Mouse (Mus musculus): ENCODE results near the gene Olfr56. TPM values are rescaled to one million over a fixed set of nuclear protein-coding genes. Genes with fewer than 3 reads are reported as not detected.
"Not testable (repeated sequence)": the region's sequence is repeated elsewhere in the genome, so short reads cannot be mapped to it uniquely, and the experiment has no call there.

Olfr56 gene
- polyA plus RNA-seq, 1 experiment from 2014 or later, result 0.09 TPM

DNA sequence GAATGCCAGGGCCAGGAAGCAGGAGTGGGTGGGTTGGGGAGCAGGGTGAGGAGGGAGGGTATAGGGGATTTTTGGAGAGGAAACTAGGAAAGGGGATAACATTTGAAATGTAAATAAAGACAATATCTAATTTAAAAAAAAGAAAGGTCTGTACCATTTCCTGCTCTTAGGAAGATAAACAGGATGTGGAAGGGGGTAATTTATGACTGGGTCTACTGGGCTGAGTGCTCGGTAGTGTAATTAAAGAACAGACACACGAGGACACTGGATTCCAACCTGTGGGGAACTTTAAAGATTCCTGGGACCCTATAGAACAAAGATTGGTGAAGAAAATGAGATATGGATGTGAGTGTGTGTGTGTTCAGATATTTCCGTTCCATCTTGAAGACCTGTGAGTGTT is 4.2 kb downstream of the Olfr56 start:
- not testable (repeated sequence) for H3K4me1 ChIP-seq (replicated peaks; ENCODE audit: insufficient read depth, low read length); H3K27me3 ChIP-seq (ENCODE audit: insufficient read depth, low read length); H3K9me3 ChIP-seq (replicated peaks; ENCODE audit: low read length); ATAC-seq (replicated peaks; ENCODE audit: low FRiP score, low read depth); DNase-seq (ENCODE audit: low spot score); H3K36me3 ChIP-seq (ENCODE audit: insufficient read depth, low read length); H3K27ac ChIP-seq; H3K9ac ChIP-seq (ENCODE audit: low read depth, low read length); H3K4me2 ChIP-seq (ENCODE audit: low read length); H3K4me3 ChIP-seq (replicated peaks; ENCODE audit: low read depth, low read length)
- WGBS, result no CpG with 5 or more reads among the region's 3 CpGs

DNA sequence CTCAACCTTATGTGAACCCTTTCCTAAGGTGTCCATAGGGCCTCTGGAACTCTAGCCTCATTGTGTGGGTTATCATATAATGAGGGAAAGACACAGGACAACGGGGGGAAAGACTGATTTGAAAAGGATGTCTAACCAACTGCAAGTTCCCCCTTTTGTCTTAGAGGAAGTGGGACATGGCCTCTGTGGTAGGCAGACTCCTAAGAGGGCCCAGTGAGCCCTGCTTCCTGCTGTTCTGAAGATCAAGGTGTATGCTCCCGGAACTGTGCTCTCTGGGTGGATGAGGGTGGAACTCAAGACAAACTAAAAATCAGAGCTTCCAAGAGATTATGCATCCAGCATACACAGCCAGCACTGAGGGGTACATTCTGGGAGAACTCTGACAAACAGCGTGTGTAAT is 9.5 kb downstream of the Olfr56 start:
- not testable (repeated sequence) for H3K27ac ChIP-seq; DNase-seq (ENCODE audit: low spot score); H3K36me3 ChIP-seq (ENCODE audit: insufficient read depth, low read length); H3K9ac ChIP-seq (ENCODE audit: low read depth, low read length); H3K4me1 ChIP-seq (replicated peaks; ENCODE audit: insufficient read depth, low read length); H3K4me3 ChIP-seq (replicated peaks; ENCODE audit: low read depth, low read length); ATAC-seq (replicated peaks; ENCODE audit: low FRiP score, low read depth); H3K9me3 ChIP-seq (replicated peaks; ENCODE audit: low read length); H3K27me3 ChIP-seq (ENCODE audit: insufficient read depth, low read length); H3K4me2 ChIP-seq (ENCODE audit: low read length)
- 70% methylated on average over 2 of the region's 3 CpGs for WGBS

DNA sequence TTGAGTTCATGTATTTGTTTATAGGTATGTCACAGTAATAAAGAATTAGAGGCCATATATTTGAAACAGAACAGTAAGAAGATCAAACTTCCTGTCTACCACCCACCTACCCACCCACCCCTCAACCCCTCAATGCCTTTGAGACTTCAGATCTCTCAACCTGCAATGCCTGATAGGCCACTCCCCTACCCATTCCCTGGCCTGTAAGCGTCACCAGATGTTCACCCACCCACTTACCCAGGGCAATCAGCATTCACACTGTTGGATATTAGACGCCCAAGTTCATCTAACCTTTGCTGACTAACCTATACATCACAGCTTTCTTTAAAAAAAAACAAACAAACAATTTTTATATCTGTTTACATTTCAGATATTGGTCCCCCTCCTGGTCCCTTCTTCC is 11.3 kb downstream of the Olfr56 start:
- DNase-seq (ENCODE audit: low spot score); H3K9me3 ChIP-seq (replicated peaks; ENCODE audit: low read length); H3K4me1 ChIP-seq (replicated peaks; ENCODE audit: insufficient read depth, low read length); H3K9ac ChIP-seq (ENCODE audit: low read depth, low read length); ATAC-seq (replicated peaks; ENCODE audit: low FRiP score, low read depth); H3K4me2 ChIP-seq (ENCODE audit: low read length); H3K36me3 ChIP-seq (ENCODE audit: insufficient read depth, low read length); H3K27me3 ChIP-seq (ENCODE audit: insufficient read depth, low read length); H3K27ac ChIP-seq; H3K4me3 ChIP-seq (replicated peaks; ENCODE audit: low read depth, low read length): not testable (repeated sequence)
- 65% methylated on average over 1 of the region's 2 CpGs for WGBS

DNA sequence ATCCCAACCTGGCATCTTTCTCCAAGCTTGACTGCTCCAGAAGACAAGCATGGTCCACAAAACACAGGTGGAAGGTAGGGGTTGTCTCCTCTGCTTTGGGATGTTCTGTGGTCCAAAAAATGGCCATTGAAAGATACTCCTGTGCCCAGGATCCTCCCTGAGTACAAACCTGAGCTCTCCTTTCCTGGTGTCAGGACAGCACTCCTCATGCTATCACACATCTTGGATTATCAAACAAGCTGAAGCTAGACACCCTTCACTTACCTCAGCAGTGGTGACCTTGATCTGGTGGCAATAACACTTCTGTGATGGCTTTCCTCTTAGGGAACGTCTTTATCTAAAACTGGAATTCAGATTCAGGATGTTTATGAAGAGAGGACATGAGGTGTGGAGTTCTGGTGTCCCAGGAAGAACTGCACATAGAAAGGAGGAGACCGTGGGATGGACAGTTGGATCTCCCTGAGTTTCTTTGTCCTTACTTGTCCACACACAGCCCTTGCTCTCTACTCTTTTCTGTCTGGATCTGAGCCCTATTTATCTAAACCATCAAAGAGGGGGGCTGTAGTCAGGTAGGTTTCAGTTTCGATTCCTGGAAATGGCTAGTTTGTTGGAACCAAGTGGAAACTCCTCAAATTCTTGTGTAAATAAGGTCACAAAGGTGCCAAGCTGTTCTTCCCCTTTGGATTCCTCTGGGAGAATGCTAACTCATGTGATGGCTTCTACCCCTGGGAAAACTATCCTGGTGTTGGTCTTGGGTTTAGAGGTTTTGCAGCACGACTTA is 13.2 kb downstream of the Olfr56 start, which contains the start of gene Gm12185:
Gene Gm12185, minus strand, starts transcription at position 487 of the 781 bp plus-strand sequence.
- not testable (repeated sequence) for H3K4me3 ChIP-seq (replicated peaks; ENCODE audit: low read depth, low read length); H3K27me3 ChIP-seq (ENCODE audit: insufficient read depth, low read length); H3K4me2 ChIP-seq (ENCODE audit: low read length); H3K27ac ChIP-seq; H3K4me1 ChIP-seq (replicated peaks; ENCODE audit: insufficient read depth, low read length); H3K36me3 ChIP-seq (ENCODE audit: insufficient read depth, low read length); H3K9ac ChIP-seq (ENCODE audit: low read depth, low read length); ATAC-seq (replicated peaks; ENCODE audit: low FRiP score, low read depth); H3K9me3 ChIP-seq (replicated peaks; ENCODE audit: low read length)
- WGBS, result 36% methylated on average over 4 of the region's 4 CpGs
- DNase-seq (ENCODE audit: low spot score), result peak; percentile 62

DNA sequence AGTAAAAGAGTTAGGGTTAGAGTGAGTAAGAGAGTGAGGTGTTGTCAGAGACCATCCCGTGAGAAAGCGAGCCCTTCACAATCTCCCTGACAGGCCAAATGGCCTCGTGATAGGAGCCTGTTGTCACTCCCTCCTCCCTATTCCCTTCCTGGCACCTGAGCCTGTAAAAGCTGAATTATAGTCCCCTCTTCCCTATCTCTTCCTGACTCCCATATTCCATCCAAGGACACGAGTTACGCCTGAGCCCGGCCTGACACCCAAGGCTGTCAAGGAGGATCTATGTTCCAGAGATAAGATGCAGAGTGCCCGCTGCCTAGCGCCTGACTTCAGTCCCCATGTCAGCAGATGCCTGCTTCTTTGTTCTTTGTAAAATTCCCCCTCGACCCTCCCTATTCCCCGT is 14.6 kb downstream of the Olfr56 start:
- H3K4me1 ChIP-seq (replicated peaks; ENCODE audit: insufficient read depth, low read length); DNase-seq (ENCODE audit: low spot score); H3K27me3 ChIP-seq (ENCODE audit: insufficient read depth, low read length); H3K9me3 ChIP-seq (replicated peaks; ENCODE audit: low read length); H3K27ac ChIP-seq; H3K4me3 ChIP-seq (replicated peaks; ENCODE audit: low read depth, low read length); H3K4me2 ChIP-seq (ENCODE audit: low read length); ATAC-seq (replicated peaks; ENCODE audit: low FRiP score, low read depth); H3K9ac ChIP-seq (ENCODE audit: low read depth, low read length); H3K36me3 ChIP-seq (ENCODE audit: insufficient read depth, low read length): not testable (repeated sequence)
- WGBS, result 22% methylated on average over 10 of the region's 10 CpGs

DNA sequence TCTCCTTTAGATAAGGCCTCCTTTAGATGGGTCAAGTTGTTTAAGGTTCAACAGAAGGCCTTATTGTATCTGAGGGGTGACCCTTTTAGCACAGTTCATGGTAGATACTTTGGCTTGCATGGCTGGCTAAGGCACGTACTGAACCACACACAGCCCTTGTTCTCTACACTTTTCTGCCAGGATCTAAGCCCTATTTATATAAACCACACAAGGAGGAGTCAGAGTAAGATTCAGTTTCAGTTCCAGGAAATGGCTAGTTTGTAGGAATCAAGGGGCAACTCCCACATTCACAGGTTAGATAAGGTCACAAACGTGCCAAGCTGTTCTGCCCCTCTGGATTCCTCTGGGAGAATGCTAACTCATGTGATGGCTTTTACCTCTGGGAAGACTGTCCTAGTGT is 15.3 kb downstream of the Olfr56 start, which contains the start of gene Tgtp1:
Gene Tgtp1, minus strand, starts transcription at position 155 of the 400 bp plus-strand sequence.
- peak; percentile 72 for ATAC-seq (replicated peaks; ENCODE audit: low FRiP score, low read depth)
- H3K4me3 ChIP-seq (replicated peaks; ENCODE audit: low read depth, low read length); H3K9me3 ChIP-seq (replicated peaks; ENCODE audit: low read length); H3K4me2 ChIP-seq (ENCODE audit: low read length); H3K9ac ChIP-seq (ENCODE audit: low read depth, low read length); H3K4me1 ChIP-seq (replicated peaks; ENCODE audit: insufficient read depth, low read length); H3K36me3 ChIP-seq (ENCODE audit: insufficient read depth, low read length); H3K27me3 ChIP-seq (ENCODE audit: insufficient read depth, low read length): not testable (repeated sequence)
- peak; percentile 77 for DNase-seq (ENCODE audit: low spot score)
- 20% methylated on average over 2 of the region's 2 CpGs for WGBS
- 0 out of 2 replicates have a peak within 1 kb of the TSS, but pooled peaks have one; percentile 9 for H3K27ac ChIP-seq

DNA sequence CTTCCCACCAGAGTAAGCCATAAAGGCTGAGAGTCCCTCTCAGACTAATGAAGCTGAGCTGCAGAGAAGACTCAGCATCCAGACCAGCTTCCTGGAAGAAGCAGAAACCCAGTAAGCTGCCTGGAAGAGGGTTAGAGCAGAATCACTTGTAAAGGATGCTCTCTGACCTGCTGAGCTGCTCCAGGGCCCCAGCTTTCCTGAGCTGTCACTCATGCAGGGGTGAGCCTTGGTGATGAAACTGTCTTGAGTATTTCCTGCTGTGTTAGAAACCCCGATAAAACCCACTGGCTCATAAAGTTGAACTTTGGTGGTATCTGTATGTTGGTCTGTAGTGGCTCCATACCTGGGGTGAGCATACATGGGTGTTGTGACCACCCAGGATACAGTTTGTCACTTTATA is 21.7 kb downstream of the Olfr56 start:
- H3K36me3 ChIP-seq (ENCODE audit: insufficient read depth, low read length); H3K27me3 ChIP-seq (ENCODE audit: insufficient read depth, low read length); H3K27ac ChIP-seq; H3K4me3 ChIP-seq (replicated peaks; ENCODE audit: low read depth, low read length); DNase-seq (ENCODE audit: low spot score); H3K9ac ChIP-seq (ENCODE audit: low read depth, low read length); ATAC-seq (replicated peaks; ENCODE audit: low FRiP score, low read depth); H3K4me1 ChIP-seq (replicated peaks; ENCODE audit: insufficient read depth, low read length); H3K9me3 ChIP-seq (replicated peaks; ENCODE audit: low read length); H3K4me2 ChIP-seq (ENCODE audit: low read length): not testable (repeated sequence)
- WGBS, result 45% methylated on average over 1 of the region's 1 CpGs

DNA sequence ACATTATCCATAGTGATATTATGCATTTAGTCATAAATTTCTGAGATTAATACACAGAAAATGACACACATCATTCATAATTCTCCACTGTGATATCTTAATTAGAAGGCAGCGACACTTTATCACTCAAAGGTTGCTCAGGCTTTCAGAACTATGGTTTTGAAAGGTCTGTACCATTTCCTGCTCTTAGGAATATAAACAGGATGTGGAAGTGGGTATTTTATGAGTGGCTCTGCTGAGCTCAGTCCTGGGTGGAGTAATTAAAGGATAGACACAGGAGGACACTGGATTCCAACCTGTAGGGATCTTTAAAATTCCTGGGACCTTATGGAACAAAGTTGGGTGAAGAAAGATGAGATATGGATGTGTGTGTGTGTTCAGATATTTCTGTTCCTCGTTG is 27.6 kb downstream of the Olfr56 start:
- not testable (repeated sequence) for H3K4me3 ChIP-seq (replicated peaks; ENCODE audit: low read depth, low read length); ATAC-seq (replicated peaks; ENCODE audit: low FRiP score, low read depth); H3K4me2 ChIP-seq (ENCODE audit: low read length); H3K9ac ChIP-seq (ENCODE audit: low read depth, low read length); H3K36me3 ChIP-seq (ENCODE audit: insufficient read depth, low read length); H3K9me3 ChIP-seq (replicated peaks; ENCODE audit: low read length); H3K27ac ChIP-seq; H3K4me1 ChIP-seq (replicated peaks; ENCODE audit: insufficient read depth, low read length); H3K27me3 ChIP-seq (ENCODE audit: insufficient read depth, low read length); DNase-seq (ENCODE audit: low spot score)
- WGBS, result 59% methylated on average over 2 of the region's 2 CpGs

DNA sequence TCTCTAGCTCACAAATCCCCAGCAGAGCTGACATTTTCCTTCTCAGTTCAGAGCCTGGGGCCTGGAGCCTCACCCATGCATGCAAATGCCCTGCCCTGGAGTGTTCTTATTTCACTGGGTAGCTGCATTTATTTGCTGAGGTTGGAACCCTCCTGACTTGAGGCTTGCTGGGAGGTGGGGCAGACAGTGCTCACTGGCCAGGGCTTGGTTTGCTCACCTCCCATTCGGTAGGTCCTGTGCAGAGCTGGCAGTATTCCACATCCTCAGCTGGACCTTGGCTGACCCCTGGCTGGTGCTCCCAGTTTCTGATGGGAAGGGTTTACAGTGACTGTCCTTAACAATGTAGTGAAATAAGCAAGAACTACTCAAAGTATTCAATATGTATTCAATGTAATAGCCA is 28.1 kb downstream of the Olfr56 start:
- not testable (repeated sequence) for H3K4me2 ChIP-seq (ENCODE audit: low read length); H3K9ac ChIP-seq (ENCODE audit: low read depth, low read length); H3K27me3 ChIP-seq (ENCODE audit: insufficient read depth, low read length); ATAC-seq (replicated peaks; ENCODE audit: low FRiP score, low read depth); H3K9me3 ChIP-seq (replicated peaks; ENCODE audit: low read length); H3K36me3 ChIP-seq (ENCODE audit: insufficient read depth, low read length); H3K4me3 ChIP-seq (replicated peaks; ENCODE audit: low read depth, low read length); H3K27ac ChIP-seq; DNase-seq (ENCODE audit: low spot score); H3K4me1 ChIP-seq (replicated peaks; ENCODE audit: insufficient read depth, low read length)
- whole genome bisulfite sequencing, result no CpG with 5 or more reads among the region's 1 CpGs
